Mouse (Mus musculus) hindbrain, embryonic 12.5 days (tissue): ENCODE results near the gene Frmd4a. TPM values are rescaled to one million over a fixed set of nuclear protein-coding genes. Genes with fewer than 3 reads are reported as not detected.

ENCODE experiments used
- ATAC-seq: fragments of 200-750 bp; cut with Nextera tagmentation; 2 replicates; pipeline ENCODE4 v1.8.0; 2017; ENCODE audit warnings: moderate TSS enrichment; ENCODE audit not compliant: low FRiP score
- H3K27ac ChIP-seq: fragments of 300-500 bp; sonication (generic); 2 replicates; pipeline ENCODE4 v1.5.1; 2016; ENCODE audit warnings: mild to moderate bottlenecking
- H3K27me3 ChIP-seq: fragments of 300-500 bp; sonication (generic); 2 replicates; pipeline ENCODE4 v1.6.1; 2016; ENCODE audit warnings: mild to moderate bottlenecking
- H3K36me3 ChIP-seq: fragments of 300-500 bp; sonication (generic); 2 replicates; pipeline ENCODE4 v1.6.1; 2016; ENCODE audit warnings: mild to moderate bottlenecking
- H3K4me1 ChIP-seq: fragments of 300-500 bp; sonication (generic); 2 replicates; pipeline ENCODE4 v1.6.1; 2016
- H3K4me2 ChIP-seq: fragments of 300-500 bp; sonication (generic); replicated peaks from 2 replicates; pipeline ENCODE4 v1.6.1; 2016; ENCODE audit warnings: mild to moderate bottlenecking
- H3K4me3 ChIP-seq: fragments of 300-500 bp; sonication (generic); 2 replicates; pipeline ENCODE4 v1.5.1; 2016; ENCODE audit warnings: mild to moderate bottlenecking
- H3K9ac ChIP-seq: fragments of 300-500 bp; sonication (generic); 2 replicates; pipeline ENCODE4 v1.6.1; 2016; ENCODE audit warnings: mild to moderate bottlenecking, moderate library complexity
- H3K9me3 ChIP-seq: fragments of 300-500 bp; sonication (generic); replicated peaks from 2 replicates; pipeline ENCODE4 v1.6.1; 2016; ENCODE audit warnings: mild to moderate bottlenecking
- WGBS: fragments of 180-500 bp; shearing (Covaris S2); methylation state at CpG from one replicate; pipeline ENCODE4 v1.1.7; 2016; 5-methylcytosine and 5-hydroxymethylcytosine counted together
- polyA plus RNA-seq: library from polyadenylated mRNA; unstranded; fragments of >200 nt; fragmentation: Nextera tagmentation; extraction: Ambion mirVana; gene quantifications from 2 replicates; pipeline ENCODE4 v1.2.1, GENCODE M21; 2016

The Frmd4a gene
- polyA plus RNA-seq, 1 experiment from 2014 or later: 69.6 TPM

DNA sequence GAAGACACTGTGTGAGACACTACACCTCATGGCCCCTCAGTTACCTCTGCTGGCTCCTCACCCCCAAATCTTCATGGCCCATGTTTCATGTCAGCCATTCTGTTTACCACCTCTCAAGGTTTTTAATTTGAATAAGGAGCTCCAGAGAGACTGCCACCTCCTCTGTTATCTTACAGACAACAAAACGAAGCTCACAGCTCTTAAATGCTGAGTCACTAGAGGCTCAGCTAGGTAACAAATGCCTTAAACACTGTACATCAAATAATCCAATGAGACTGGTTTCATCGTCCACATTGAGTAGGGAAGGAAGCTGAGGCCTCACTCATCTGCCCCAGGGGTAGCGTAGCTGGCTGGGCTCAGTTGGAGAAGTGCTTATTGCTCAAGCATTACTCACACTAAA lies 245.2 kb downstream of the Frmd4a start:
- peaks cover 10% of the 10 kb centered on the region; the same call in 1 of the 2 replicates for H3K4me1 ChIP-seq
- ATAC-seq: no peak
- H3K36me3 ChIP-seq: no peaks in the 10 kb centered on the region
- no peaks in the 10 kb centered on the region for H3K27me3 ChIP-seq
- no peak overlapping the region for H3K4me3 ChIP-seq
- H3K27ac ChIP-seq: no peak overlapping the region
- H3K9me3 ChIP-seq: no peaks in the 10 kb centered on the region
- WGBS: 79% methylated on average over 3 of the region's 3 CpGs
- no peak overlapping the region for H3K9ac ChIP-seq
- H3K4me2 ChIP-seq: no peak overlapping the region

DNA sequence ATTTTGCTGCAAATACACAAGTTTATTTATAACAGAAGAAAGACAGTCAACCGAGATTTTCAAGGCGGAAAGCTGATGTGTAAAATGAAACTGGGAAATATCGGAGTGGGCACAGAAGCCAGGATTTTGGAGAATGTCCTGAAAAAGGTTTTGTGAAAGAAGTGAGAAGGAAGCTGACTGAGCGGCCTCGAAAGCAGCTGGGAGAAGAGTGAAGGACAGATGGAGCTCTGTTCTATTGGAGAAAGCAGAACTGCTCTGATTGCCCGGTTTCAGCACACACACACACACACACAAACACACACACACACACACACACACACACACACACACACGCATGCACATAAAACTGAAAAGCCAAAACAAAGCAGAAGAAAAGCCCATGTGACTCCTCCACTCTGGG lies 249.9 kb downstream of the Frmd4a start:
- Histone ChIP-seq H3K4me2 (no peak overlapping the region), H3K4me1 (0 out of 2 replicates have a peak, but pooled peaks cover 3% of the 10 kb centered on the region), H3K27me3 (no peaks in the 10 kb centered on the region), H3K36me3 (no peaks in the 10 kb centered on the region), H3K4me3 (no peak overlapping the region), H3K9ac (no peak overlapping the region), H3K9me3 (no peaks in the 10 kb centered on the region), H3K27ac (no peak overlapping the region)
- ATAC-seq: no peak
- WGBS: 73% methylated on average over 7 of the region's 7 CpGs

DNA sequence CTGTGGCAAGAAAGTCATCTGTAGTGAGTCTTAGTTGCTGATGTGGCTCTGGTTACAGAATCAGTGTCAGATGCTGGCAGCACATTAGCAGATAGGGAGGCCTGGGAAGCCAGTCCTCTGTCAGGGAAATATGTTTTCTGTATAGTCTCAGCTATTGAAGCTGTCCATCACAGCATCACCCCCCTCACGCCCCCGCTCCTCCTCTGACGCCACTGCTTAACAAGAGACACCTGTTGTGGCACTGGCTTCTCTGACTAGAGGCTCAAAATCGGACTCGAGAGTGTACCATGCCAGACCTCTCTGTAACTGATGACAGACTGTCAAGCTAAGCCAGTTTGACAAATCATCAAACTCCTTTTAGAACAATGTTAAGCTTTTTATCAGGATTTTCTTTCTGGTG lies 265.3 kb downstream of the Frmd4a start:
- Histone ChIP-seq H3K4me2 (no peak overlapping the region), H3K36me3 (no peaks in the 10 kb centered on the region), H3K4me3 (no peak overlapping the region), H3K27me3 (no peaks in the 10 kb centered on the region), H3K9me3 (no peaks in the 10 kb centered on the region), H3K9ac (no peak overlapping the region), H3K4me1 (peaks cover 29% of the 10 kb centered on the region), H3K27ac (no peak overlapping the region)
- no peak for ATAC-seq
- WGBS: 54% methylated on average over 5 of the region's 5 CpGs

DNA sequence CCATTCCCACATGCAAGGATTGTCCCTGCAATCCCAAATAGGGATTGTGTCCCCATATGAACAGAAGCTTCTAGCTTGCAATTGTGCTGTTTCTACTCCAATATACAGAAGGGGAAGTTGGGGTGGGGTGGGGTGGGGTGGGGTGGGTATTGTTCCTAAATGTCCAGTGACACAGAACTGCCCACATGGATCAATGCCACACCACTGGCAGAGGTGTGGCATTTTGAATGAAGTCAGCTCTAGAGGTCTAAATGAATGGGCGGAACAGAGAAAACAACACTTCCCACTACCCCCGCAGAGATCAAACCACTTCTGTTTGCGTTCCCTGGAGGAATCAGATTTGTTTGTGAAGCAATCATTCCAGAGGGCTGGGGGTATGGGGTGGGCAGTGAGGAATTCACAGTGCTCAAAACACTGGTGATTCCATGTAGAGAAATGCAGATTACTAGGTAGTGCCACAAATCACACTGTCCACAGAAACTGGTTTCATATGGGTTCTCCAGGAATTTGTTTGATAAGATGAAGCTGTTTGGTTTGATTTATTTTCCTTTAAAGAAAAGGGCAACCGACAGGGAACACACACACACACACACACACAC lies 268.3 kb downstream of the Frmd4a start:
- no peaks in the 10 kb centered on the region for H3K9me3 ChIP-seq
- no peaks in the 10 kb centered on the region for H3K36me3 ChIP-seq
- WGBS: 32% methylated on average over 4 of the region's 4 CpGs
- no peak for ATAC-seq
- peaks cover 24% of the 10 kb centered on the region for H3K4me1 ChIP-seq
- H3K27me3 ChIP-seq: no peaks in the 10 kb centered on the region
- no peak overlapping the region for H3K27ac ChIP-seq
- no peak overlapping the region for H3K4me2 ChIP-seq
- no peak overlapping the region for H3K9ac ChIP-seq
- no peak overlapping the region for H3K4me3 ChIP-seq

DNA sequence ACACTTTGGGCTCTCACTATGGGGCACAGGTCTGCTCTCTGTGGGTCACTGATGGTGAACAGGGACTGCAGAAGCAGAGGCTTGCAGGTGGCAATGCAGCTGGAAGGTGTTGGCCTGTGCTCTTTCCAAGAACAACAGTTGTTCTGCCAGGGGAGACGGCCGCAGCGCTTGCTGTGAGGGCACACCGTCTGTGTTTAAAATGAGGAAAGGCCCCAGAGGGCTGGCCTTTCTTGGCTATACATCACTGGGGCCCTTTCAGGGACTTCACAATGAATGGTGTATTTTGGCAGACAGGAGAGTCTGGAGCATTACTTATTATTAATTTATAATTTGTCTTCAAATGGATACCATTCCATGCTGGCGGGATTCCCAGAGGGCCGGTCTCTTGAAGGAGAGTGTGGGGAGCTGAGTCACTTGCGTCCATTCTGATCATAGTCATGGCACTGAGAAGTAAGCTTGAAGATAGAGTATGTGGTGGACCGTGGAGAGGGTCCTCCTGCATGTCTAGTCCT lies 268.9 kb downstream of the Frmd4a start:
- Histone ChIP-seq H3K4me1 (peaks cover 24% of the 10 kb centered on the region), H3K9me3 (no peaks in the 10 kb centered on the region), H3K9ac (no peak overlapping the region), H3K4me3 (no peak overlapping the region), H3K27me3 (no peaks in the 10 kb centered on the region), H3K4me2 (no peak overlapping the region; the same call in 1 of the 2 replicates), H3K27ac (no peak overlapping the region; the same call in 1 of the 2 replicates), H3K36me3 (no peaks in the 10 kb centered on the region)
- WGBS: 39% methylated on average over 8 of the region's 8 CpGs
- no peak; the same call in 1 of the 2 replicates for ATAC-seq

DNA sequence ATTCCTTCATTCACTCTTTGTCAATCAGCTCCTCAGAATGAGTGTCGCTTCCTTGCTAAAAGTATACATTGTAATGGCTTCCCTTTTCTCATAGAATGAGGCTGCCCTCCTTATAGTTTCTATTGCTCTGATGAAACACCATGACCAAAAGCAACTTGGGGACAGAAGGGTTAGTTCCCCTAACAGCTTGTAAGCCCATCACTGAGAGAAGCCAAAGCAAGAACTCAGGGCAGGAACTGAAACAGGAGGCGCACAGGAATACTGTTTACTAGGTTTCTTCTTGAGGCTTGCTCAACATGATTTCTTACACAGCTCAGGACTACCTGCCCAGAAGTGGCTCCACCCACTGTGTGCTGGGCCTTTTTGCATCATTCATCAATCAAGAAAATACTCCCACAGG lies 273.0 kb downstream of the Frmd4a start:
- 92% methylated on average over 2 of the region's 2 CpGs for WGBS
- H3K9me3 ChIP-seq: no peaks in the 10 kb centered on the region
- no peak for ATAC-seq

DNA sequence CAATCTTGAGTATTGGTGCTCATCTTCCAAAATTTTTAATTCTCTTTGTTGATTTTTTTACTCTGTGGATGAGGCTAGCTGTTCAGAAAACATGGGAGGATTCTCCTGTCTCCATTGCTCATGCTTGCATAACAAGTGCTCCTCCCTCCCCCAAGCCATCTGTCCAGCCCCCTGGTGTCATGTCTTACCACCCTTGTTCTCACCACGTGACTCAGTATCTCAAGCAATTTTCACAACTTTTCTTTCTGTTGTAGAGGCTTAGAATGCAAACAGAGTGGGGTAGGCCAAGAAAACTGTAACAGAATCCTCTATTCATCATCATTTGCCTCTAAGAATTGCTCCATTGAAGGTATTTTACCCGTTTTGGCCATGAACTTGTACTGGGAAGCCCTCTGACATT lies 273.6 kb downstream of the Frmd4a start:
- H3K27ac ChIP-seq: no peak overlapping the region
- H3K4me2 ChIP-seq: no peak overlapping the region
- no peaks in the 10 kb centered on the region for H3K36me3 ChIP-seq
- H3K9me3 ChIP-seq: no peaks in the 10 kb centered on the region
- WGBS: 59% methylated on average over 2 of the region's 2 CpGs
- H3K9ac ChIP-seq: no peak overlapping the region
- no peaks in the 10 kb centered on the region for H3K27me3 ChIP-seq
- no peak for ATAC-seq
- H3K4me3 ChIP-seq: no peak overlapping the region
- H3K4me1 ChIP-seq: peaks cover 12% of the 10 kb centered on the region

More for the DNA sequence above, 273.0 kb downstream of the Frmd4a start:
- Histone ChIP-seq H3K4me1 (peaks cover 18% of the 10 kb centered on the region), H3K27me3 (no peaks in the 10 kb centered on the region), H3K4me3 (no peak overlapping the region), H3K9ac (no peak overlapping the region), H3K4me2 (no peak overlapping the region), H3K27ac (no peak overlapping the region), H3K36me3 (no peaks in the 10 kb centered on the region)

DNA sequence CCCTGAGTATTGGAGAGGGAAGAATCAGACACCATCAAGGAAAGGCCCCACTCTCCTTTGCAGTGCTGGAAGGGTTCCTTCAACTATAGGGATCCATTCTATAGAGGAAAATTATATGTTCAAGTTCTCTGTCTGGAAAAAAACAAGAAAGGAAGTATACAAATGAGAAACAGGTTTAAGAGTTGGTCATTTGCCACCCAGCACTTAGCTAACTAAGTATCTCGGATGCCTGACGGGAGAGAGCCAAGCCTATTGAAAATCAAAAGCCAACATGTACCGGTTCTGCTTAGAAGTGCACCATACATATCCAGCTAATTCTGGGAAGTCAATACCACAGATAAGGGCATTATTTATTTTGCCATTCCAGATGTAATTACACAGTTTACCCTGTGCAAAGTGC lies 274.2 kb downstream of the Frmd4a start:
- H3K4me3 ChIP-seq: no peak overlapping the region
- no peaks in the 10 kb centered on the region for H3K9me3 ChIP-seq
- H3K36me3 ChIP-seq: no peaks in the 10 kb centered on the region
- WGBS: 86% methylated on average over 3 of the region's 3 CpGs
- ATAC-seq: no peak
- no peaks in the 10 kb centered on the region for H3K27me3 ChIP-seq
- no peak overlapping the region for H3K9ac ChIP-seq
- no peak overlapping the region for H3K27ac ChIP-seq
- H3K4me1 ChIP-seq: peaks cover 6% of the 10 kb centered on the region
- no peak overlapping the region for H3K4me2 ChIP-seq

DNA sequence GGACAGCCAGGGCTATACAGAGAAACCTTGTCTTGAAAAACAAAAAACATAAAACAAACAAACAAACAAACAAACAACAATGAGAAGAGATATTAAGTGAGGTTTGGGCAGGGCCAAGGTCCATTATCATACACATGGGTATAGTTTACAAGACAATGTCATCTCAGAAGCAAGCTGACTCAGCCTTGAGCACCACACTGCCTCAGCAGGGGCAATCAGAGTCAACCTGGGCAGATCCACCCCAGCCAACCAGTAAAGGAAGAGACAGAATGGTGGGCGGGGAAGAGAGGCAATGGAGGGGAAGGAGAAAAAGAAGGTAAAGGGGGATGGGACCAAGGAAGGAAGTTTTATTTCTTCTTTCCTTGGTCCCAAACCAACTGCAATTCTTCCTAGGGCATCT lies 276.2 kb downstream of the Frmd4a start:
- ATAC-seq: no peak
- no peak overlapping the region for H3K9ac ChIP-seq
- H3K27ac ChIP-seq: no peak overlapping the region
- no peak overlapping the region for H3K4me3 ChIP-seq
- whole genome bisulfite sequencing: 88% methylated on average over 1 of the region's 1 CpGs
- peaks cover 20% of the 10 kb centered on the region for H3K4me1 ChIP-seq
- H3K36me3 ChIP-seq: no peaks in the 10 kb centered on the region
- no peaks in the 10 kb centered on the region for H3K27me3 ChIP-seq
- no peak overlapping the region for H3K4me2 ChIP-seq
- H3K9me3 ChIP-seq: no peaks in the 10 kb centered on the region

DNA sequence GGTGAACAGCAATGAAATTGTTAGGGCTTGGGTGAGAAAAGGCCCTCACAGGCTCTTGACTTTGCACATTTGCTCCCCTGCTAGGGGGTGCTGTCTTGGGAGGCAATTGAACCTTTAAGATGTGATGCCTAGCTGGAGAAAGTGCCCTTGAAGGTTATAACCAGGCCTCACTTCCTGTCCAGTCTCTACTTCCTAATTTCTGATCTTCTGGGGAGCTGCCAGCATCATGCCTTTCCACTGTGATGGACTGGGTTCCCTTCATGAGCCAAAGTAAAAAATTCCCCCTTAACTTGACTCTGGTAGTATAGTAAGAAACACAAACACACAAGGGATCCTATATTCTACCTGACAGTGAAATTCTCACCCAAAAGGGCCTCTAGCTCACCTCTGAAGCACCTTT lies 278.1 kb downstream of the Frmd4a start:
- Histone ChIP-seq H3K9ac (no peak overlapping the region), H3K4me3 (no peak overlapping the region), H3K4me1 (peaks cover 39% of the 10 kb centered on the region), H3K9me3 (no peaks in the 10 kb centered on the region), H3K4me2 (no peak overlapping the region), H3K27ac (no peak overlapping the region), H3K27me3 (no peaks in the 10 kb centered on the region), H3K36me3 (no peaks in the 10 kb centered on the region)
- no peak for ATAC-seq

DNA sequence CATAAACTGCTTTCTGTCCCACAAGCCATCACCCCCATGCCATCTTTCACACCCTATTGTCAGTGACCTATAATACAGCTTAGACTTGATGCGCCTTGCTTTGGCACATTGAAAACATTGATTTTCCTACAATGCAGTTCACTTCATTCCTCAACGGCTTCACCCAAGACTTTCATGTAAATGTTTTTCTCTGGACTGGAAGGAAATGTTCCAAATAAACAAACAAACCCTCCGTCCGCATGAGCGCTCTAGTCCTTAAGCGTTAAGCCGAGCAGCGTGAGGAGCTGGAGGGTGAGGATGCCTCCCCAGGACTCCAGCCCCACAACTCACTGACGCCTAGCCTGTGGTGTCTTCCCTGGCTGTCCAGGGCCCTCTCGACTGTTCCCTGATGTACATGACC lies 279.4 kb downstream of the Frmd4a start:
- H3K9me3 ChIP-seq: no peaks in the 10 kb centered on the region
- H3K9ac ChIP-seq: no peak overlapping the region
- 59% methylated on average over 10 of the region's 10 CpGs for WGBS
- no peaks in the 10 kb centered on the region for H3K36me3 ChIP-seq
- H3K4me2 ChIP-seq: no peak overlapping the region
- no peak overlapping the region for H3K27ac ChIP-seq
- no peaks in the 10 kb centered on the region for H3K27me3 ChIP-seq
- no peak overlapping the region for H3K4me3 ChIP-seq
- peaks cover 50% of the 10 kb centered on the region for H3K4me1 ChIP-seq
- no peak for ATAC-seq

DNA sequence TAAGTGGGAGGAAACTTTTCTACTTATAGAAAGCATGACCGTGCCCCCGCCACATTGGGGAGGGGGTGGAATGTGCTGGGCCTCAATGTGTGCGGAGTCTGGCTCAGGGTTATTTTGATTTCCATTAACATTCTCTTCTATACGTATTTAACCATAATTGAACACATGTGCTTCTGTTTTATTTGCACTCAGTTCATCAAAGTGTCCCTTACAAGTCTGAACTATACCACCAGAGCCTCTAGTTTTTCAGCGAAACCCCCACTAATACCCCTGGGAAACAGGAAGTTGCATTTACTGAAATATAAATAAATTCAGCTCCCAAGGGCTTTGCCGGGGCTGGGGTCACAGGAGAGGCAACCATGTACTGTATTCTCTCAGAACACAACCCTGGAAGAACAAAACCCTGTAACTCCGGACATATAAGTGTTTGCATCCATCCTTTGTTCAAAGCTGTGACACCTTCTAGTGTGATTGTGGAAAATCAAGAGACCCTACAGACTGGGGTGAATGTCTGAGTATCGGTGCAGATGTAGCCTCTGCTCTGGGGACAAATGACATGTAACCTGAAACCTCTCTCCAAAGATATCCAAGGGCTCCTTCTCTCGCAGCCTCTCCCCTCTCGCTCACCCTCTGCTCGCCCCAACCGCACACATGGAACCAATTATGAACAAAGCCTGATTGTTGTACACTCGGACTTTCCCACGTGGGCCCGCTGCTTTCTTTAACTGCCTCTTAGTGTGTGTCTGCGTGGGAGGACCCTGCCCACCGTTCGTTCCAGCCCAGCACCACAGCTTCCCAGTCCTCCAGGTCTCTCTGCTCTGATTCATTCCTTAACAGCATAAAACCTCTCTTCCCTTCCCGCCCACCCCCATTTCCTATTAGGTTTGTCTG lies 281.1 kb downstream of the Frmd4a start:
- H3K9ac ChIP-seq: peak overlapping the region; percentile 24; the same call in 1 of the 2 replicates
- H3K4me2 ChIP-seq: peak overlapping the region; percentile 43
- peak overlapping the region; percentile 77 for H3K27ac ChIP-seq
- WGBS: 4% methylated on average over 19 of the region's 19 CpGs
- peak; percentile 75 for ATAC-seq
- H3K27me3 ChIP-seq: no peaks in the 10 kb centered on the region
- peaks cover 50% of the 10 kb centered on the region for H3K4me1 ChIP-seq
- no peaks in the 10 kb centered on the region for H3K36me3 ChIP-seq
- no peaks in the 10 kb centered on the region for H3K9me3 ChIP-seq
- H3K4me3 ChIP-seq: no peak overlapping the region
